Mouse (Mus musculus) C2C12 (cell line): ENCODE measurements around the gene Xpnpep1.

Source experiments
- CEBPB ChIP-seq: IDR thresholded peaks from one replicate; pipeline ENCODE4 v1.6.1; 2011; ENCODE audit warnings: low read depth, mild to moderate bottlenecking, control low read depth, moderate library complexity
- CTCF ChIP-seq: IDR thresholded peaks from one replicate; pipeline ENCODE4 v1.5.1; 2011; ENCODE audit not compliant: control insufficient read depth, insufficient read depth, insufficient read length
- FOSL1 ChIP-seq: IDR thresholded peaks from one replicate; pipeline ENCODE4 v1.8.0; 2011; ENCODE audit warnings: mild to moderate bottlenecking, low read length; ENCODE audit not compliant: poor library complexity, insufficient read depth, severe bottlenecking
- MAX ChIP-seq: IDR thresholded peaks from one replicate; pipeline ENCODE4 v1.6.1; 2011; ENCODE audit warnings: mild to moderate bottlenecking, control low read depth
- USF1 ChIP-seq: IDR thresholded peaks from one replicate; pipeline ENCODE4 v1.6.1; 2011; ENCODE audit warnings: low read depth, mild to moderate bottlenecking, control low read depth, moderate library complexity

GRCm38 (mm10) chr19:53072406-53072805 lies 32.4 kb upstream of the Xpnpep1 start:
- TF ChIP-seq CTCF (no peak), CEBPB (no peak), USF1 (no peak), MAX (no peak), FOSL1 (no peak)
